Mouse (Mus musculus) small intestine, adult 2 months (tissue): ENCODE measurements around the gene Spp1. TPM values are rescaled to one million over a fixed set of nuclear protein-coding genes. Genes with fewer than 3 reads are reported as not detected.

Experiments used
- H3K27ac ChIP-seq: fragments of 200-500 bp; 2 replicates; pipeline ENCODE4 v1.5.1; 2012; ENCODE audit warnings: low read depth, low read length, control low read depth, inconsistent platforms; ENCODE audit not compliant: insufficient read depth
- H3K27me3 ChIP-seq: fragments of 200-500 bp; 2 replicates; pipeline ENCODE4 v1.6.1; 2012; ENCODE audit warnings: mild to moderate bottlenecking, moderate library complexity, low read length, inconsistent platforms; ENCODE audit not compliant: control insufficient read depth, insufficient read depth
- H3K36me3 ChIP-seq: fragments of 200-500 bp; 2 replicates; pipeline ENCODE4 v1.6.1; 2012; ENCODE audit warnings: mild to moderate bottlenecking, low read length, control low read depth, inconsistent platforms; ENCODE audit not compliant: control insufficient read depth, insufficient read depth
- H3K4me1 ChIP-seq: fragments of 200-500 bp; 2 replicates; pipeline ENCODE4 v1.6.1; 2012; ENCODE audit warnings: low read length, inconsistent platforms, mixed read lengths; ENCODE audit not compliant: control insufficient read depth, insufficient read depth, insufficient read length
- H3K4me3 ChIP-seq: fragments of 200-500 bp; 2 replicates; pipeline ENCODE4 v1.5.1; 2012; ENCODE audit warnings: low read depth, mild to moderate bottlenecking, control low read depth, inconsistent platforms, low read length, moderate library complexity
- CTCF ChIP-seq: fragments of 200-500 bp; IDR thresholded peaks from 2 replicates; pipeline ENCODE4 v1.5.1; 2012; ENCODE audit warnings: low read depth, mild to moderate bottlenecking, control low read depth, inconsistent platforms, low read length, moderate library complexity, mixed read lengths; ENCODE audit not compliant: insufficient replicate concordance, insufficient read length; ENCODE audit errors: extremely low read depth
- POLR2A ChIP-seq: fragments of 200-500 bp; IDR thresholded peaks from 2 replicates; pipeline ENCODE4 v1.6.1; 2012; ENCODE audit warnings: low read depth, mild to moderate bottlenecking, control low read depth, inconsistent platforms, low read length, moderate library complexity
- WGBS: fragments of 180-500 bp; shearing (Covaris S2); methylation state at CpG from one replicate; pipeline ENCODE4 v1.1.7; 2018; 5-methylcytosine and 5-hydroxymethylcytosine counted together
- polyA plus RNA-seq: library from polyadenylated mRNA; depleted of rRNA; stranded (reverse); fragments of >200 nt; gene quantifications from 2 replicates; pipeline ENCODE4 v1.2.3, GENCODE M21; 2012; rRNA removed

Gene Spp1
- polyA plus RNA-seq, result 0.32 and 12.0 TPM in 2 replicates

DNA sequence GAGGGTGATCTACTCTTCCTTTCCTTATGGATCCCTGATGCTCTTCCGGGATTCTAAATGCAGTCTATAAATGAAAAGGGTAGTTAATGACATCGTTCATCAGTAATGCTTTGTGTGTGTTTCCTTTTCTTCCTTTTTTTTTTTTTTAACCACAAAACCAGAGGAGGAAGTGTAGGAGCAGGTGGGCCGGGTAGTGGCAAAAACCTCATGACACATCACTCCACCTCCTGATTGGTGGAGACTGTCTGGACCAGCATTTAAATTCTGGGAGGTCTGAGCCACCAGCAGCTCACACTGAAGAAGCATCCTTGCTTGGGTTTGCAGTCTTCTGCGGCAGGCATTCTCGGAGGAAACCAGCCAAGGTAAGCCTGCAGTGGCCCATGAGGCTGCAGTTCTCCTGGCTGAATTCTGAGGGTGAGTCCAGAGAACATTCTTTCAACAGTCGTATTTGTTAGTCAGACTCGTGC, at the start of gene Spp1:
Gene Spp1 (plus strand): TSS at position 284 of the 467 bp plus-strand sequence.
- Histone ChIP-seq H3K36me3 (no peaks in the 10 kb centered on the region), H3K27ac (no peak within 1 kb of the TSS), H3K27me3 (peaks cover 2% of the 10 kb centered on the region; the same call in 1 of the 2 replicates), H3K4me3 (no peak within 1 kb of the TSS), H3K4me1 (no peaks in the 10 kb centered on the region)
- 59% methylated on average over 7 of the region's 7 CpGs for WGBS
- no peak for TF ChIP-seq POLR2A
- TF ChIP-seq CTCF, result no peak

DNA sequence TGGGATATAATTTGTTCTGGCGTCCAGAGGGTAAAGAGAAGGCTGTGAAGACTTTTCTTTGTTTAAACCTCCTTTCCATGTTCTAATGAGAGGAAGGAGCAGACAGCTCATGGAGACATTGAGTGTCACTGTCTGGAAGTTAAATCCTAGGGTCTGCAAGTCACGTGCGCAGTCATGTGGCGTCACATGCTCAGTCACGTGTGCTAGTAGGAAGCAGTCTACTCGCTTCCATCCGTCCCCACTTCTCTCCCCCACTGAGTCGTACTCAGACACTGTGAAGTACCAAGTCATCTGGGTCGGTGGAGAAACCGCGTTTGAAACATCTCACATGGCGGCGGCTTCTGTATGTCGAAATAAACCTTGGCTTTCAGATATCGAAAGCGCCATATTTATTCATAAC, 49.4 kb upstream of the Spp1 start:
- Histone ChIP-seq H3K4me3 (no peak overlapping the region), H3K27me3 (no peaks in the 10 kb centered on the region), H3K27ac (no peak overlapping the region), H3K36me3 (no peaks in the 10 kb centered on the region), H3K4me1 (no peaks in the 10 kb centered on the region)
- WGBS, result 92% methylated on average over 16 of the region's 16 CpGs
- TF ChIP-seq CTCF (no peak), POLR2A (no peak)

DNA sequence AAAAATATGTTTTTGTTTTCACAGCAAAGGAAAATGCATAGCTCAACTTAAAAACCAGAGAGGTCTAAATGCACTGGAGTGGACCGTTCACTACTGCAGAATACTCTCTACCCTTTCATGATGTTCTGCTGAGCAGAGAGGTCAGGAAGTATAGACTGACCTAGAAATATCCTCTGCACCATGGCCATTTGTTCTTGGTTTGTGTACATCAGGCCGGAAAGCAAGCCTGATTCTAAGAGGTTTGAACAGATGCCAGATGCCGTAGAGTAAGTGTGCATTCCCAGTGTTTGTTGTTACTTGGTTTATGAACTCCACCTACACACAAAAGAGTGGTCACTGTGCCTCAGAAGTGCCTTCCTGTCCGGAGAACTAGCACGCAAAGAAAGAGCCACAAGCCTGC, 48.0 kb upstream of the Spp1 start:
- no peaks in the 10 kb centered on the region for H3K4me1 ChIP-seq
- TF ChIP-seq CTCF (no peak), POLR2A (no peak)
- 68% methylated on average over 5 of the region's 5 CpGs for WGBS
- H3K4me3 ChIP-seq, result no peak overlapping the region
- no peak overlapping the region for H3K27ac ChIP-seq
- no peaks in the 10 kb centered on the region for H3K27me3 ChIP-seq
- no peaks in the 10 kb centered on the region for H3K36me3 ChIP-seq

DNA sequence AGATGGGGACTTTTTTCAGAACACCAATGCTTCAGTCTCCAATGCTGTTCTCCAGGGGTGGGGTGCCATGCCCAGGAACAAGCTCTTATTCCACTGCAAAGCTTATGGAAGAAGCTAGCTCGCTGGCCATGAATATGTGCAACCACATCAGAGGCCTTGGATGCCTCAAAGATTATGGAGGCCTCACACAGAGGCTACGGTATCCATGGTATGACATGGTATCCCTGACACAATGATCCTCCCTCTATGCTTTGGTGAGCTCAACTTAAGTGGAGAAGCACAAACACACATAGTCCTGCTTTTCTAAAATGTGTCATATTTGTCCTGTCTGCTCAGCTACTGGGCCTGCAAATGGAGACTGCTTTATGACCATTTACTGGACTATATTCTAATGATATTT, 44.0 kb upstream of the Spp1 start:
- H3K36me3 ChIP-seq, result no peaks in the 10 kb centered on the region
- 79% methylated on average over 2 of the region's 2 CpGs for WGBS
- no peak overlapping the region for H3K27ac ChIP-seq
- TF ChIP-seq CTCF (no peak), POLR2A (no peak)
- no peaks in the 10 kb centered on the region for H3K27me3 ChIP-seq
- H3K4me1 ChIP-seq, result no peaks in the 10 kb centered on the region
- no peak overlapping the region for H3K4me3 ChIP-seq

DNA sequence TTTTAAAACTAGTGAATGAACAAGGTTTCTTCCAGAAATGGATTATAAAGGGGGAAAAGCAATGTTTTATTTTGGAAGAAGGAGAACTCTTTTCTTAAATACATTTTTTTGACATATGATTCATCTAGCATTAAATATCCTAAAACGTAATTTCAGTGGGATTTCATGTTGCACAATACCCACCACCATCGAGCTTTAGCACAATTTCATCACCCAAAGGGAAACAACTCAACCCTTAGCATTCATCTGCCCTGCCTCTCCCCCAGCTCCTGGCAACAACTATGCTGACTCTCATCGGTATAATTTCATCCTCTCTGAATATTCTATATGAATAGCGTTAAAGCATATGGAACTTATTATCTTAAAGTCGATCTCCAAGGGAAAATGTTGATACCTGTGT, 42.1 kb upstream of the Spp1 start:
- H3K27ac ChIP-seq, result no peak overlapping the region
- TF ChIP-seq POLR2A (no peak), CTCF (no peak)
- H3K4me3 ChIP-seq, result no peak overlapping the region
- H3K36me3 ChIP-seq, result no peaks in the 10 kb centered on the region
- 77% methylated on average over 5 of the region's 5 CpGs for WGBS
- H3K27me3 ChIP-seq, result no peaks in the 10 kb centered on the region
- H3K4me1 ChIP-seq, result no peaks in the 10 kb centered on the region

DNA sequence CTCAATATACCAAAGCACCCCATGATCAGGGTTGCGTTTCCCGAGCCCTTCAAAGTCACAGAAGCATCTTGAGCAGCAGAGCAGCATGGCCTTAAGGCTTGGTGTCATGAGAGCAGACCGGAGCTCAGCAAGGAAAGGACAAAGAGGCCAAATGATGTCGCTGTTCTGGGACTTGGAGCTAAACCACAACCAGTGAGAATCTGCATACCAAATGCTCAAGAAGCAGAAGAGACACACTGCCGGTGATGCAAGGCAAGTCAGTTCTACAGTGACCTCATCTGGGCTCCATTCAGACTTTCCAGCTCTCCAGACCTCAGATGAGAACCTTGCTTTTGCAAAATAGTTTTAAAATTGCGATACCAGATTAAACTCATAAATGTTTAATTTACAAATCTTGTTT, 38.6 kb upstream of the Spp1 start:
- Histone ChIP-seq H3K4me3 (no peak overlapping the region), H3K36me3 (no peaks in the 10 kb centered on the region), H3K4me1 (no peaks in the 10 kb centered on the region), H3K27me3 (no peaks in the 10 kb centered on the region), H3K27ac (no peak overlapping the region)
- TF ChIP-seq POLR2A (no peak), CTCF (no peak)
- 80% methylated on average over 6 of the region's 6 CpGs for WGBS

DNA sequence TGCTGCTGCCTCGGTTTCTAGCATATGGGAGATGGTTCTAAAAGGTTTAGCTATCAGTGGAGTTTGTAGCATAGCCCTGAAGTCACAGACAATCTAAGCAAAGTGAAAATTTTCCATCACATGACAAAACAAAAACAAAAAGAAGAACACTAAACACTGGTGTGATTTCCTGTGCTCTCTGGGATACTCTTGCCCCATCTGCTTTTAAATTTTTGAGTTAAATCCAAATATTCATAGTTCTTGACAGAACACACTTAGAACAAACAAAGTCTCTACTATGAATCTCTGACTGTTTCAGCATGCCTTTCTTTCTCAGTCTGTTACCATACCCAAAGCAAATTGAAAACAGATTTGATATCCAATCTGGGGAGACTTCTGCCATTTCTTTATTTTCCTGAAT, 36.9 kb upstream of the Spp1 start:
- no peak for TF ChIP-seq POLR2A
- no peak for TF ChIP-seq CTCF
- Histone ChIP-seq H3K27me3 (no peaks in the 10 kb centered on the region), H3K27ac (no peak overlapping the region), H3K36me3 (no peaks in the 10 kb centered on the region), H3K4me3 (no peak overlapping the region), H3K4me1 (no peaks in the 10 kb centered on the region)
- 65% methylated on average over 1 of the region's 1 CpGs for WGBS

DNA sequence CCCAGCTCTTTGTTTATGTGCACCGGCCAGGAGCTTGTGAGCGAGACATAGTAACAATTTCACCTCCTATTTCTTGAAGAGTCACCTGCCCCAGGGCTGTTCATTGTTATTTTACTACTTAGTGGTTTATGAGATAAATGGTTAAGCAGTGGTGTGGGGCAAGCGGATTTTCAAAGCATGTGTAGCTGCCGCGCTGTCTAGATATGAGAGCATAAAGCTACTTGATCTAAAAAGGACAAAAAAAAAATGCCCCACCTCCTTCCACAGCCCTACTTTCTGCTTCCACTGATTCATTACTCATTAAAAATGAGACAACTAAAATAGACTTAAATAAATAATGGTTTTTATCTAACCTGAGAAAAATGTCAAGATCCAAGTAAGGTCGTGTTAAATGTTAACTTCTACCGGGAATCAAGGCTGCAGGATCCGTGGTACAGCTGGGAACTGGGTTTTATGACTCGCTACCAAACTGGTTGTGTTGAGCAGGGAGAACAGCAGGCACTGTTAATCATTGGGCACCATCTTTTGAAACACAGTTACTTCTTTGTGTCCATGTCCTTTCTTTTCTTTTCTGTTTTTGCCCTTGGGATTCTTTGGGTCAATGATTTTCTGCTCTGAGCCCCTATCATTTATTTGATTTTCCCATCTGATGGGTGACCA, 35.5 kb upstream of the Spp1 start:
- H3K27me3 ChIP-seq, result no peaks in the 10 kb centered on the region
- no peak overlapping the region for H3K27ac ChIP-seq
- TF ChIP-seq CTCF, result no peak
- TF ChIP-seq POLR2A, result no peak

More for the DNA sequence above, 35.5 kb upstream of the Spp1 start:
- Histone ChIP-seq H3K36me3 (no peaks in the 10 kb centered on the region), H3K4me1 (no peaks in the 10 kb centered on the region), H3K4me3 (no peak overlapping the region)
- WGBS, result 23% methylated on average over 9 of the region's 9 CpGs
